Mouse (Mus musculus) 3134 (cell line): Measurements from ENCODE around the gene C2cd4b.
"Not testable (repeated sequence)": the region's sequence is repeated elsewhere in the genome, so short reads cannot be mapped to it uniquely, and the experiment has no call there.

Source experiments
- DNase-seq: peaks from one replicate; pipeline ENCODE4 v3.0.0-alpha.2; 2011; ENCODE audit warnings: low spot score; ENCODE audit not compliant: insufficient read length; ENCODE audit errors: extremely low read depth

Gene C2cd4b

DNA sequence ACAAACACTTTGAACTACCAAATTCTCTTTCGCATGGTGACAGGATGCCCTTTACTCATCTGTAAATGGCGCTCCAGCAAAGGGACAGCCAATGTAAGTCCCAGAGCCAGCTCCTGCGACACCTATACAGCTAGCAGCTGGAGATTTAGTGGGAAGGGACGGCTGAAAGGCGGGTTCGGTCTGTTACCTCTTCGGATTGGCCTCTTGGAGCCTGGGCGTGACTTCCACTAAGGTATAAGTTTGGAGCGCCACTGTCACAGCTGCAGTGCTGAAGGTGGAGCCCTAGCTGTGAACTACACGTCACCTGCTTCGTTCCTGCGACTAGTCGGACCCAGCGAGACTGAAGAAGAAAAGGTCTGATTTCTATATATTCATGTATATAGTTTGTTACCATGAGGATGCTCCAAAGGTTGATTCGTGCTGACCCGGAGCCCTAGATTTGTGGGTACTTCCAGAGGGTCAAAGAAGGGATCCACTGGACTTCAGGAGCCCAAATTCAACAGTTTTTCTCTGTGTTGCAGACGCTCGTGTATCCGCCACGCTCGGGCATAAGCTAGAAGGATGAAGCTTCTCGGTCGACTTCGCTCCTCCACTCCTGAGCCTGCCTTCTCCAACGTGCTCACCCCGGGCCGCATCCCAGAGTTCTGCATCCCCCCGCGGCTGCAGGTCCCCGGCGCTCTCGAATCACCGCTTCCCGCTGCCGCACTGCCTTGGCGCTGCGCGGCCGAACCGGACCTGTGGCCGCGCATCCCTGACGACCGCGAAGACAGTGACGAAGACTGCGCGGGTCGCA lies at the start of gene C2cd4b:
C2cd4b (plus strand) TSS at position 275 of the 793 bp plus-strand sequence.
- peak; percentile 15 for DNase-seq

GRCm38 (mm10) chr9:67711051-67711877 lies 48.0 kb upstream of the C2cd4b start:
- peak; percentile 18 for DNase-seq

GRCm38 (mm10) chr9:67712146-67712545 lies 47.1 kb upstream of the C2cd4b start:
- DNase-seq: peak; percentile 29

- no peak for DNase-seq
These were observed 42.2 kb upstream of the C2cd4b start for GRCm38 (mm10) chr9:67717081-67717480.

DNA sequence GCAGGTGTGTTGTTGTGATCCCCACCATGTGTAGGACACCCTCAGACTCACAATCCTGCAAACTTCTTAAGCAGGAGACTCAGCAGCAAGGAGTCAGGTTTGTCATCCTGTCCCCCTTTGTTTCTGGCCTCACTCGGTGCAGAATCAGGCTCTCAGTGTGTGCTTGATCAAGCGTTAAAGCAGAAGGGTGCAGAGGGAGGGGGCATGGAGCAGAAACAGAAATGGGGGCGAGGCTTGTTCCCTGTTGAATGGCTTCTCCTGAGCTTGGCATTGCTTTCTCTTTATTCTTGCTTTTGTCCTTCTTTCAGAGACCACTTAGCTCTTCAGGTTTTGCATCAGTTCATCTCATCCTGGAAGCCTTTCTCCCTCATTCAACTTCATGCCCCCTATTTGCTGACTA lies 40.6 kb upstream of the C2cd4b start:
- no peak for DNase-seq

GRCm38 (mm10) chr9:67720150-67720549 lies 39.1 kb upstream of the C2cd4b start:
- no peak for DNase-seq

GRCm38 (mm10) chr9:67722378-67722777 lies 36.9 kb upstream of the C2cd4b start:
- peak; percentile 68 for DNase-seq

DNA sequence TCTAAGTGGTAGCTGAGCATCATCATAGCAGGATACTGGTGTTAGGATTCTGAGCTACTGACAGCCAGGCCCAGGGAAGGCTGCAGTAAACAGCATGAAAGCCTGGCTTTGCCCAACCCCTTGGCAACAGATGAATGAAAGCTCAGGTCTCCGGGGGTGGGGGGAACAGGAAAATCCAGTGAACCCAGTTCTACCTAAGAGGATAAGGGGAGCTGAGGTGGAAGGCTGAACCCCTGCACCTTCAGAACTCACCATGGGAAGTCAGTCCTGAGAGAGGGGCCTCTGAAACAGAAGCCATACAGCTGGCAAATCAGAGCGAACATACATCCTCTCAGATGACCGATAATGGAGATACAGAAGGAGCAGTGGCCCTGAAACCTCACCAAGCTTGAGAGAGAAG lies 34.0 kb upstream of the C2cd4b start:
- no peak for DNase-seq

- no peak for DNase-seq
These were observed 25.5 kb upstream of the C2cd4b start for GRCm38 (mm10) chr9:67733716-67734115.

GRCm38 (mm10) chr9:67735426-67735825 lies 23.8 kb upstream of the C2cd4b start:
- no peak for DNase-seq

- no peak for DNase-seq
These were observed 18.0 kb upstream of the C2cd4b start for GRCm38 (mm10) chr9:67741256-67741655.

DNA sequence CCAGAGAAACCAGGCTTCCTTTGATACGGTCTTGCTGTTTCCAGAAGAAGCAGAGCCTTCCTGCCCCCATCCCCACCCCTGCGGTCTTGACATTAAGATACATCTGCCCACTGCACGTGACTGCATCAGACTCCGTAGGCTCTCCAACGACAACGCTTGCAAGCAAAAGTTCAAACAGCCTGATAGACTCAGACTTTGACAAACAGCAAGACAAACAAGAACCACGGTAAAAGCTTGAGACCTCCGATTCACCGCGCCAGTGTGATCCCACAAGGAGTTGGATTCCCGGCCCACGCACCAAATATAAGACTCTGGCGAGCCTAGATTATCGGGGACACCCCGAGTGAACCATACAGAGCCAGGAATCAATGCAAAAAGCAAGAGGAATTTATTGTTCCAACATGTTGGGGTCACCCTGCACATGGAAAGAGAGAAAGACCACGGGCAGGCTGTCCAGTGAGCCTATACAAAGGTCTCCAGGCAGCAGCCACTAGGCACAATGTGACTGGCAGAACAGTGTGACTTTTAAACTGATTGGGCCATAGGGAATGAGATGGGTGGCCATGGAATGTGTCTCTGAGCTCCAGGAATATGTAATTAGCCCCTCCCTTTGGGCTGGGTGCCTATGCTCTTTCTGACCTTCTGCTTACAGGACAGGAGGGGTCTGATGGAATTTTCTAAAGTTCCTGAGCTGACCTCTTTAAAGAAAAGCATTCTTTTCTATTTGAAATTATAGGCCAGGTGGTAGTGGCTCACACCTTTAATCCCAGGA lies 5.6 kb upstream of the C2cd4b start:
- no peak for DNase-seq

DNA sequence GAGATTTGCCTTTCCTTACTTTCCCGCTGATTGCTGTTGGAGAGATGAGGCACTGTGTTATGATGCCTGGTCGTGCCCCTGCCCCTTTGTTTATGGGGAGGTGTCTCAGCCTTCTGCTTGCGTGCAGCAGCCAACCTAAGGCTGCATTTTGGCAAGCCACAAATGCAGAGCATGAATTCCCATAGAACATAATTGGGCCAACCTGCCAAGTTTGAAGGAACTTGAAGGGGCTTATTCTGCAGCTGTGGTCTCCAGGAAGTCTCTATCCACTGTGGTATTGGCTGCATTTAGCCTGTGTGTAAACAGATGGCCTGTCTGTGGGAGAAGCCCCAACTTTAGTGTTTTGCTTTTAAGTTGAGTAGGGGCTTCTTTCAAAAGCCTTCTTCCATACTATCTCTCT lies 4.5 kb upstream of the C2cd4b start:
- DNase-seq: no peak

- DNase-seq: no peak
These were observed 551 bp upstream of the C2cd4b start for GRCm38 (mm10) chr9:67758686-67759085.

- DNase-seq: not testable (repeated sequence)
These were observed 923 bp downstream of the C2cd4b start for GRCm38 (mm10) chr9:67759956-67760764.

DNA sequence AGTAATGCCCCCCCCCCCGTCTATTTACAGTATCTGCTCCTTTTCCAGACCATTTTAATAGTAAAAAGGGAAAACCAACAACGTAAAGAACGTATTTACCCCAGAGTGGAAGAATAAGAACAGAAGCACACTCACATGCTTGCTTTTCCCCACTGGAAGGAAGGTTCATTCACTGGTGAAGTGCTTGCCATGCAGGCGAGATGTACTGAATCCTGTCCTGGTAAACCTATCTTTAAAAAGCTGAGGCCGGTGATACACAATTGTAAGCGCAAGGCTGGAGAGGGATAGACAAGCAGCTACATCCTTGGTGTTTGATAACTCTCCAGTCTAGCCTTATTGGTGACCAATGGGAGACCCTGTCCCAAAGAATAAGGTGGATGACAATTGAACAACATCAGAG lies 1.8 kb downstream of the C2cd4b start:
- DNase-seq: no peak

DNA sequence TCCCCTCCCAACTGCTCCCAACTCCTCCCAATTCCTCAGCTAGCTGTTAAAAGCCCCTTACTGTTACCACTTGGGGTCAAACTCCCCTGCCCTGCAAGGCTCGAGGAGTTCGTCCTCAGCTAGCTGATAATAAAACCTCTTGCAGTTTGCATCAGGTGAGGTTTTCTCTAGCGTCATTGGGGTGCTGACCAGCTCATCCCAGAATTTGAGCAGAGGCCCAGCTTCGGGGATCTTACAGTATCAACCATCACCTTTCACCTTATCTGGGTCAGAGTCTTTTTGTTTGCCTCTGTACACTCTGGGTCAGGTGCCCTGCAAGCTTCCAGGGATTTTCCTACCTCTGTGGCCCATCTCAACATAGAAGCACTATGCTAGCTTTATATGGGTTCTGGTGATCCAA lies 4.1 kb downstream of the C2cd4b start:
- DNase-seq: no peak

- no peak for DNase-seq
These were observed 7.2 kb downstream of the C2cd4b start for GRCm38 (mm10) chr9:67766405-67766804.

DNA sequence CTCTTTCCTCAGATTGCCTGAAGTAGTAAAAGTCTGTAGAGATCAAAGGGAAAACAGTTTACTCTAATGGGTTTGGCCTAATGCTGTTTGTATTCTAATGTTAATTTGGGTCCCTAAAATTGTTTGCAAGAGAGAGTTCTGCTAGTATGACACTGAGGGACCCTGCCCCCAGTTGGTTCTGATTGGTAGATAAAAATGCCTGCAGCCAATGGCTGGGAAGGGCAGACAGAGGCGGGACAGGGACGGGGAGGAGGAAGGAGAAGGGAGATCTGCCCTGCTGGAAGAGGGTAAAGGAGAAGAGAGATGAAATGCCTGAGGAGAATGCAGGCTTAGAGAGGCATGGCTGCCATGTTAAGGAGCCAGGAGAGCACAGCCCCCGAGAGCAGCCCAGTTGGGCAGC lies 7.7 kb downstream of the C2cd4b start:
- DNase-seq: no peak

- DNase-seq: no peak
These were observed 9.6 kb downstream of the C2cd4b start for GRCm38 (mm10) chr9:67768843-67769242.
